Mouse (Mus musculus) intestine, embryonic 16.5 days (tissue): ENCODE data around the gene Mpv17l. TPM values are rescaled to one million over a fixed set of nuclear protein-coding genes. Genes with fewer than 3 reads are reported as not detected.
A peak's percentile ranks its signal among the peaks of the same experiment; 100 is the strongest.

ENCODE experiments used
- ATAC-seq: fragments of 200-750 bp; cut with Nextera tagmentation; 2 replicates; pipeline ENCODE4 v1.8.0; 2017; ENCODE audit warnings: moderate TSS enrichment, moderate library complexity
- H3K27ac ChIP-seq: fragments of 300-500 bp; sonication (generic); 2 replicates; pipeline ENCODE4 v1.5.1; 2014; ENCODE audit warnings: mild to moderate bottlenecking, low read length
- H3K27me3 ChIP-seq: fragments of 300-500 bp; sonication (generic); replicated peaks from 2 replicates; pipeline ENCODE4 v1.6.1; 2014; ENCODE audit warnings: low read length, control low read depth, mixed read lengths; ENCODE audit not compliant: control insufficient read depth, insufficient read depth
- H3K36me3 ChIP-seq: fragments of 300-500 bp; sonication (generic); 2 replicates; pipeline ENCODE4 v1.6.1; 2014; ENCODE audit warnings: low read length, control low read depth; ENCODE audit not compliant: control insufficient read depth, insufficient read depth
- H3K4me1 ChIP-seq: fragments of 300-500 bp; sonication (generic); 2 replicates; pipeline ENCODE4 v1.6.1; 2014; ENCODE audit warnings: low read length, control low read depth, mixed read lengths; ENCODE audit not compliant: control insufficient read depth, insufficient read depth
- H3K4me2 ChIP-seq: fragments of 300-500 bp; sonication (generic); 2 replicates; pipeline ENCODE4 v1.6.1; 2014; ENCODE audit warnings: low read depth, low read length, control low read depth
- H3K4me3 ChIP-seq: fragments of 300-500 bp; sonication (generic); 2 replicates; pipeline ENCODE4 v1.5.1; 2014; ENCODE audit warnings: mild to moderate bottlenecking, low read length
- H3K9ac ChIP-seq: fragments of 300-500 bp; sonication (generic); 2 replicates; pipeline ENCODE4 v1.6.1; 2014; ENCODE audit warnings: low read depth, low read length
- H3K9me3 ChIP-seq: fragments of 300-500 bp; sonication (generic); 2 replicates; pipeline ENCODE4 v1.6.1; 2016; ENCODE audit warnings: low read length, control low read depth; ENCODE audit not compliant: control insufficient read depth
- WGBS: fragments of 180-500 bp; shearing (Covaris S2); extraction: QIAGEN DNeasy Blood & Tissue Kit; methylation state at CpG from one replicate; pipeline ENCODE4 v1.1.7; 2014; 5-methylcytosine and 5-hydroxymethylcytosine counted together
- polyA plus RNA-seq: library from polyadenylated mRNA; unstranded; fragments of >200 nt; fragmentation: Nextera tagmentation; extraction: Ambion mirVana; gene quantifications from 2 replicates; pipeline ENCODE4 v1.2.1, GENCODE M21; 2015

The Mpv17l gene
- polyA plus RNA-seq, 1 experiment from 2014 or later = 17.3 TPM

- Histone ChIP-seq H3K4me2 (peak within 1 kb of the TSS; percentile 82), H3K27ac (no peak within 1 kb of the TSS), H3K4me1 (0 out of 2 replicates have a peak, but pooled peaks cover 7% of the 10 kb centered on the region), H3K9ac (peak within 1 kb of the TSS; percentile 54), H3K27me3 (no peaks in the 10 kb centered on the region; the same call in 1 of the 2 replicates), H3K4me3 (peak within 1 kb of the TSS; percentile 46), H3K36me3 (no peaks in the 10 kb centered on the region), H3K9me3 (no peaks in the 10 kb centered on the region)
- ATAC-seq = peak; percentile 52
- under 1% methylated on average over 31 of the region's 31 CpGs for WGBS
Observed at GRCm38 (mm10) chr16:13986574-13987478, 83.9 kb downstream of the Mpv17l start, which contains the start of the genes 2900011O08Rik and Ifitm7. Gene 2900011O08Rik, plus strand, starts transcription at chr16:13986604. Gene Ifitm7, minus strand, starts transcription at chr16:13986888.

GRCm38 (mm10) chr16:13992518-13993248 is 89.7 kb downstream of the Mpv17l start:
- no peak for ATAC-seq
- 66% methylated on average over 11 of the region's 11 CpGs for WGBS
- H3K4me2 ChIP-seq = no peak overlapping the region

GRCm38 (mm10) chr16:13994076-13994475 is 91.1 kb downstream of the Mpv17l start:
- Histone ChIP-seq H3K36me3 (no peaks in the 10 kb centered on the region), H3K4me3 (no peak overlapping the region), H3K9me3 (no peaks in the 10 kb centered on the region), H3K4me1 (no peaks in the 10 kb centered on the region), H3K9ac (no peak overlapping the region), H3K27ac (no peak overlapping the region), H3K27me3 (no peaks in the 10 kb centered on the region), H3K4me2 (no peak overlapping the region)
- no peak for ATAC-seq
- WGBS = 81% methylated on average over 1 of the region's 1 CpGs

More at GRCm38 (mm10) chr16:13992518-13993248, 89.7 kb downstream of the Mpv17l start:
- no peaks in the 10 kb centered on the region for H3K9me3 ChIP-seq
- H3K9ac ChIP-seq = no peak overlapping the region
- H3K4me1 ChIP-seq = no peaks in the 10 kb centered on the region
- H3K4me3 ChIP-seq = no peak overlapping the region
- H3K36me3 ChIP-seq = no peaks in the 10 kb centered on the region
- H3K27me3 ChIP-seq = no peaks in the 10 kb centered on the region; the same call in 1 of the 2 replicates
- no peak overlapping the region for H3K27ac ChIP-seq

- H3K27ac ChIP-seq = no peak overlapping the region
- no peaks in the 10 kb centered on the region for H3K36me3 ChIP-seq
- 72% methylated on average over 1 of the region's 1 CpGs for WGBS
Observed at GRCm38 (mm10) chr16:13994502-13994901, 91.5 kb downstream of the Mpv17l start.

More at GRCm38 (mm10) chr16:13994502-13994901, 91.5 kb downstream of the Mpv17l start:
- Histone ChIP-seq H3K9ac (no peak overlapping the region), H3K4me2 (no peak overlapping the region), H3K27me3 (no peaks in the 10 kb centered on the region), H3K9me3 (no peaks in the 10 kb centered on the region), H3K4me3 (no peak overlapping the region), H3K4me1 (no peaks in the 10 kb centered on the region)
- no peak for ATAC-seq

Other genes starting within 250 kb of the Mpv17l start
- gene Parn, start 235.0 kb upstream of the Mpv17l start, polyA plus RNA-seq = 35.8 and 39.4 TPM in 2 replicates
- gene Bfar, start 231.3 kb upstream of the Mpv17l start, polyA plus RNA-seq = 36.6 and 38.3 TPM in 2 replicates
- 3.4 and 4.1 TPM in 2 replicates for gene 3110001I22Rik, start 231.2 kb upstream of the Mpv17l start, polyA plus RNA-seq
- gene Pla2g10, start 172.2 kb upstream of the Mpv17l start, polyA plus RNA-seq = 8.5 and 8.7 TPM in 2 replicates
- gene Rrn3, start 122.5 kb upstream of the Mpv17l start, polyA plus RNA-seq = 43.8 and 46.1 TPM in 2 replicates
- gene Ntan1, start 84.3 kb upstream of the Mpv17l start, polyA plus RNA-seq = 143 and 148 TPM in 2 replicates
- gene Pdxdc1, start within 50 bp of the Mpv17l start, polyA plus RNA-seq = 91.6 and 102 TPM in 2 replicates
- 1.5 and 2.1 TPM in 2 replicates for gene 2900011O08Rik, start 83.4 kb downstream of the Mpv17l start, polyA plus RNA-seq
- gene Ifitm7, start 83.7 kb downstream of the Mpv17l start, polyA plus RNA-seq = not detected in 2 replicates